Mouse (Mus musculus): ENCODE data around the gene Mrc1.

DNA sequence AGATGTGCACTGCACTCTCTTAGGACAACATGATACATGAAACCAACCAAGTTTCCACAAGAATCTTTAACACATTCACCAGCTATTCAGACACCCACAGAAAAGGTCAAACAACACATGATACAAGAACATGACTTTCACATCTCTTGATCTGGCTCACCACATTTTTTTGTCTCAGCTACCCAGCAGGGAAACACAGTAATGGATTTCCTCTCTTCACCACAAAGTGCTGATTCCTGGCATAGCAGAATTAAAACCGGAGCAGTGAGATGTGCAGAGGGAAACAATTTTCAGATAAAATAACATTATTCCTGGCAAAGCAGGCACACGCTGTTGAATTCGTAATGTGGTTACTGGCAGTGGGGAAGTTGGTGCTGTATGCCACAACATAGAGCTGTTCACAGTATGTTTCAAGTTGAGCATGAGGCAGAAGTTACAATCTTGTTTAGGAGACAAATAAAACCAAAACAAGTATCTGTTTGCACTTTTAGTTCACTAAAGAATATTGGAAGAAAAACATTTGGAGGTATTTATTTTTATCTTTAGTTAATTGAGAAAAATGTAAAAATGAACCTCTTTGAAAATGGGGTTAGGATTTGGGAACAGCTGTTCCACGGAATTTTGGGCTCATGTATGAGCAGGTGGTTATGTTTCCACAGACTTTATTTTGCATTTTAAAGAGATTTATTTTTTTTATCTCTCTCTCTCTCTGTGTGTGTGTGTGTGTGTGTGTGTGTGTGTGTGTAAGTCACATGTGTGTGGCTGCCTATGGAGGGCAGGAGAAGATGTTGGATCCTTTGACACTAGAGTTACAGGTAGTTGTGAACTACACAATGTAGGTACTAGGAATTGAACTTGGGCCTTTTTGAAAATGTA, 83.6 kb downstream of the Mrc1 start:
- TF ChIP-seq CTCF (conservative IDR thresholded peaks at IDR 0.05; ENCODE audit: low read length) = no peak
- TF ChIP-seq POU5F1 (IDR thresholded peaks at IDR 0.05; ENCODE audit: borderline replicate concordance, low read length) = no peak
- no peak for TF ChIP-seq NANOG (IDR thresholded peaks at IDR 0.05; ENCODE audit: borderline replicate concordance, low read length)

Measured in E14TG2a.4 (cell line).